Mouse (Mus musculus) heart, adult 2 months (tissue): ENCODE results near the gene Hacd2.

Experiments used
- CTCF ChIP-seq: fragments of 200-600 bp; IDR thresholded peaks from 2 replicates; pipeline ENCODE4 v1.8.1; 2022; ENCODE audit warnings: antibody characterized with exemption, mild to moderate bottlenecking, moderate library complexity
- EP300 ChIP-seq: fragments of 200-500 bp; IDR thresholded peaks from 2 replicates; pipeline ENCODE4 v1.6.1; 2011; ENCODE audit warnings: low read depth, low read length, control low read depth; ENCODE audit not compliant: insufficient read depth
- POLR2A ChIP-seq: fragments of 200-500 bp; IDR thresholded peaks from 2 replicates; pipeline ENCODE4 v1.6.1; 2011; ENCODE audit warnings: mild to moderate bottlenecking, low read depth, low read length, control low read depth; ENCODE audit not compliant: insufficient read depth

- TF ChIP-seq CTCF (peak; percentile 77), POLR2A (no peak), EP300 (no peak)
These were observed 34.1 kb downstream of the Hacd2 start for GRCm38 (mm10) chr16:35056306-35056705.
